Mouse (Mus musculus): ENCODE results near the gene Fermt2.

DNA sequence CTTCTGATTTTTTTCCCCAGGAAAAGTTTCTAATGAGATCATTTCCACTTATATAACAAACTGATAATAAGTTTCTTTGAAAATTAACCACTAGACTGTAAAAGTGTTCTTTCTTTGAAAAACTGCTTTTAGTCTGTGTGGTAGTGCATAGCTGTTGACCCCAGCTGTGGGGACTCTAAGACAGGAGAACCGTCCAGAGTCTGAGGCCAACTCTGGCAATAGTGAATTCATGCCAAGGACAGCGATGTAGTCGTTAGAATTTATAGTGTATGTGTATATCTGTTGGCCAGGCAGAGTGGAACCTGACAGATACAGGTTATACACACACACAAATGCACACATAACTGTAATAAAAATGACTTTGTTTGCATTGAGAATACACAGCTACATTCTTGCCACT is 51.4 kb downstream of the Fermt2 start:
- no peak for TF ChIP-seq CTCF (IDR thresholded peaks at IDR 0.05; ENCODE audit: insufficient read depth, low read length)
- no peak for TF ChIP-seq POLR2A (IDR thresholded peaks at IDR 0.05; ENCODE audit: borderline replicate concordance, extremely low read depth, low read depth, low read length)

Measured in lung, adult 2 months (tissue).